Mouse (Mus musculus) liver, embryonic 15.5 days (tissue): ENCODE data around the gene Gdf1. TPM values are rescaled to one million over a fixed set of nuclear protein-coding genes. Genes with fewer than 3 reads are reported as not detected.

Experiments used
- polyA plus RNA-seq: library from polyadenylated mRNA; unstranded; fragments of >200 nt; fragmentation: Nextera tagmentation; extraction: Ambion mirVana; gene quantifications from 2 replicates; pipeline ENCODE4 v1.2.1, GENCODE M21; 2015

Gdf1 gene
- polyA plus RNA-seq, 1 experiment from 2014 or later: 0.10 TPM

Other genes starting within 250 kb of the Gdf1 start
- gene Hapln4, start 246.4 kb upstream of the Gdf1 start, polyA plus RNA-seq: 0.05 and 0.06 TPM in 2 replicates
- 0.02 and 0.03 TPM in 2 replicates for gene Ncan, start 208.9 kb upstream of the Gdf1 start, polyA plus RNA-seq
- 16.8 and 17.4 TPM in 2 replicates for gene Nr2c2ap, start 198.5 kb upstream of the Gdf1 start, polyA plus RNA-seq
- 6.5 and 7.3 TPM in 2 replicates for gene Rfxank, start 190.7 kb upstream of the Gdf1 start, polyA plus RNA-seq
- 22.4 and 25.7 TPM in 2 replicates for gene Borcs8, start 190.3 kb upstream of the Gdf1 start, polyA plus RNA-seq
- not detected in 2 replicates for gene Mef2b, start 190.1 kb upstream of the Gdf1 start, polyA plus RNA-seq
- 28.1 and 31.9 TPM in 2 replicates for gene Tmem161a, start 157.5 kb upstream of the Gdf1 start, polyA plus RNA-seq
- gene Slc25a42, start 117.5 kb upstream of the Gdf1 start, polyA plus RNA-seq: 8.0 and 9.2 TPM in 2 replicates
- gene Sugp2, start 95.6 kb upstream of the Gdf1 start, polyA plus RNA-seq: 10.9 and 11.7 TPM in 2 replicates
- gene Armc6, start 95.4 kb upstream of the Gdf1 start, polyA plus RNA-seq: 12.4 and 15.2 TPM in 2 replicates
- gene Homer3, start 47.0 kb upstream of the Gdf1 start, polyA plus RNA-seq: 4.9 and 5.9 TPM in 2 replicates
- gene Ddx49, start 27.3 kb upstream of the Gdf1 start, polyA plus RNA-seq: 19.5 and 22.4 TPM in 2 replicates
- gene Cope, start 27.3 kb upstream of the Gdf1 start, polyA plus RNA-seq: 190 and 246 TPM in 2 replicates
- gene Cers1, start 14.0 kb upstream of the Gdf1 start, polyA plus RNA-seq: 0.13 and 0.25 TPM in 2 replicates
- 9.7 and 10.6 TPM in 2 replicates for gene Upf1, start 23.5 kb downstream of the Gdf1 start, polyA plus RNA-seq
- 1.3 and 2.1 TPM in 2 replicates for gene Comp, start 43.7 kb downstream of the Gdf1 start, polyA plus RNA-seq
- gene Crtc1, start 109.8 kb downstream of the Gdf1 start, polyA plus RNA-seq: 4.2 and 4.3 TPM in 2 replicates
- gene Klhl26, start 147.2 kb downstream of the Gdf1 start, polyA plus RNA-seq: 6.4 and 6.7 TPM in 2 replicates
- not detected in 2 replicates for gene Tmem59l, start 157.5 kb downstream of the Gdf1 start, polyA plus RNA-seq
- 0.97 and 1.7 TPM in 2 replicates for gene Crlf1, start 163.3 kb downstream of the Gdf1 start, polyA plus RNA-seq
- 58.0 and 60.5 TPM in 2 replicates for gene Rex1bd, start 176.9 kb downstream of the Gdf1 start, polyA plus RNA-seq
- 466 and 562 TPM in 2 replicates for gene Uba52, start 181.0 kb downstream of the Gdf1 start, polyA plus RNA-seq
- 163 and 186 TPM in 2 replicates for gene Fkbp8, start 197.9 kb downstream of the Gdf1 start, polyA plus RNA-seq
- gene Kxd1, start 198.1 kb downstream of the Gdf1 start, polyA plus RNA-seq: 28.9 and 30.2 TPM in 2 replicates
- gene Ell, start 209.6 kb downstream of the Gdf1 start, polyA plus RNA-seq: 11.8 and 14.2 TPM in 2 replicates